Mouse (Mus musculus) stomach, embryonic 16.5 days (tissue): ENCODE data around the gene Plcd1. TPM values are rescaled to one million over a fixed set of nuclear protein-coding genes. Genes with fewer than 3 reads are reported as not detected.

Experiments
- ATAC-seq: fragments of 200-750 bp; cut with Nextera tagmentation; 2 replicates; pipeline ENCODE4 v1.8.0; 2017; ENCODE audit warnings: moderate number of reproducible peaks, moderate TSS enrichment; ENCODE audit not compliant: insufficient read depth, low FRiP score
- H3K27ac ChIP-seq: fragments of 300-500 bp; sonication (generic); 2 replicates; pipeline ENCODE4 v1.5.1; 2014; ENCODE audit warnings: low read length
- H3K27me3 ChIP-seq: fragments of 300-500 bp; sonication (generic); 2 replicates; pipeline ENCODE4 v1.6.1; 2014; ENCODE audit warnings: low read length, control low read depth, mixed read lengths; ENCODE audit not compliant: control insufficient read depth, insufficient read depth
- H3K36me3 ChIP-seq: fragments of 300-500 bp; sonication (generic); 2 replicates; pipeline ENCODE4 v1.6.1; 2014; ENCODE audit warnings: low read length; ENCODE audit not compliant: control insufficient read depth, insufficient read depth
- H3K4me1 ChIP-seq: fragments of 300-500 bp; sonication (generic); 2 replicates; pipeline ENCODE4 v1.6.1; 2014; ENCODE audit warnings: low read length, control low read depth, mixed read lengths; ENCODE audit not compliant: control insufficient read depth, insufficient read depth
- H3K4me2 ChIP-seq: fragments of 300-500 bp; sonication (generic); 2 replicates; pipeline ENCODE4 v1.6.1; 2014; ENCODE audit warnings: low read depth, low read length, mixed read lengths
- H3K4me3 ChIP-seq: fragments of 300-500 bp; sonication (generic); replicated peaks from 2 replicates; pipeline ENCODE4 v1.5.1; 2014; ENCODE audit warnings: mild to moderate bottlenecking, low read length
- H3K9ac ChIP-seq: fragments of 300-500 bp; sonication (generic); 2 replicates; pipeline ENCODE4 v1.6.1; 2014; ENCODE audit warnings: low read length
- H3K9me3 ChIP-seq: fragments of 300-500 bp; sonication (generic); replicated peaks from 2 replicates; pipeline ENCODE4 v1.6.1; 2016; ENCODE audit warnings: low read length, control low read depth; ENCODE audit not compliant: control insufficient read depth
- WGBS: fragments of 180-500 bp; shearing (Covaris S2); extraction: QIAGEN DNeasy Blood & Tissue Kit; methylation state at CpG from one replicate; pipeline ENCODE4 v1.1.7; 2014; 5-methylcytosine and 5-hydroxymethylcytosine counted together
- polyA plus RNA-seq: library from polyadenylated mRNA; unstranded; fragments of >200 nt; fragmentation: Nextera tagmentation; extraction: Ambion mirVana; gene quantifications from 2 replicates; pipeline ENCODE4 v1.2.1, GENCODE M21; 2015

Plcd1 gene
- polyA plus RNA-seq, 1 experiment from 2014 or later: 75.9 TPM

- Histone ChIP-seq H3K9me3 (no peaks in the 10 kb centered on the region), H3K27ac (no peak overlapping the region), H3K36me3 (peaks cover 4% of the 10 kb centered on the region; the same call in 1 of the 2 replicates), H3K4me2 (no peak overlapping the region), H3K27me3 (no peaks in the 10 kb centered on the region), H3K4me1 (no peaks in the 10 kb centered on the region; the same call in 1 of the 2 replicates), H3K4me3 (no peak overlapping the region), H3K9ac (no peak overlapping the region)
- ATAC-seq: peak; percentile 11; the same call in 1 of the 2 replicates
- 4% methylated on average over 6 of the region's 6 CpGs for WGBS
Observed at GRCm38 (mm10) chr9:119067601-119068000, 25.7 kb downstream of the Plcd1 start.

GRCm38 (mm10) chr9:119064296-119064695 is 29.0 kb downstream of the Plcd1 start:
- Histone ChIP-seq H3K9ac (0 out of 2 replicates have a peak overlapping the region, but pooled peaks have one; percentile 8), H3K36me3 (no peaks in the 10 kb centered on the region), H3K9me3 (no peaks in the 10 kb centered on the region), H3K4me1 (no peaks in the 10 kb centered on the region; the same call in 1 of the 2 replicates), H3K4me2 (no peak overlapping the region), H3K4me3 (no peak overlapping the region), H3K27ac (no peak overlapping the region), H3K27me3 (no peaks in the 10 kb centered on the region)
- WGBS: 64% methylated on average over 4 of the region's 4 CpGs
- no peak for ATAC-seq

GRCm38 (mm10) chr9:119063036-119063644 is 30.2 kb downstream of the Plcd1 start:
- 35% methylated on average over 19 of the region's 19 CpGs for WGBS
- H3K9me3 ChIP-seq: no peaks in the 10 kb centered on the region
- H3K27me3 ChIP-seq: no peaks in the 10 kb centered on the region
- H3K36me3 ChIP-seq: no peaks in the 10 kb centered on the region
- no peak overlapping the region; the same call in 1 of the 2 replicates for H3K4me3 ChIP-seq
- H3K4me1 ChIP-seq: no peaks in the 10 kb centered on the region; the same call in 1 of the 2 replicates
- H3K9ac ChIP-seq: no peak overlapping the region
- H3K4me2 ChIP-seq: no peak overlapping the region
- ATAC-seq: no peak
- H3K27ac ChIP-seq: no peak overlapping the region

GRCm38 (mm10) chr9:119060701-119061100 is 32.6 kb downstream of the Plcd1 start:
- ATAC-seq: no peak
- WGBS: 86% methylated on average over 10 of the region's 10 CpGs
- H3K4me3 ChIP-seq: no peak overlapping the region
- H3K4me2 ChIP-seq: no peak overlapping the region
- H3K9ac ChIP-seq: no peak overlapping the region
- H3K9me3 ChIP-seq: no peaks in the 10 kb centered on the region
- no peaks in the 10 kb centered on the region for H3K36me3 ChIP-seq
- H3K4me1 ChIP-seq: no peaks in the 10 kb centered on the region
- H3K27ac ChIP-seq: no peak overlapping the region
- no peaks in the 10 kb centered on the region for H3K27me3 ChIP-seq

- no peaks in the 10 kb centered on the region for H3K9me3 ChIP-seq
- peaks cover 11% of the 10 kb centered on the region; the same call in 1 of the 2 replicates for H3K4me1 ChIP-seq
- WGBS: 83% methylated on average over 7 of the region's 7 CpGs
- H3K36me3 ChIP-seq: no peaks in the 10 kb centered on the region
- no peaks in the 10 kb centered on the region for H3K27me3 ChIP-seq
- H3K4me2 ChIP-seq: no peak overlapping the region
- H3K4me3 ChIP-seq: no peak overlapping the region
- no peak for ATAC-seq
- no peak overlapping the region for H3K9ac ChIP-seq
- no peak overlapping the region for H3K27ac ChIP-seq
Observed at GRCm38 (mm10) chr9:119058245-119058644, 35.1 kb downstream of the Plcd1 start.

GRCm38 (mm10) chr9:119055336-119055735 is 38.0 kb downstream of the Plcd1 start:
- Histone ChIP-seq H3K4me2 (no peak overlapping the region), H3K9ac (no peak overlapping the region), H3K36me3 (no peaks in the 10 kb centered on the region), H3K4me3 (no peak overlapping the region), H3K27ac (no peak overlapping the region), H3K27me3 (no peaks in the 10 kb centered on the region), H3K9me3 (no peaks in the 10 kb centered on the region), H3K4me1 (peaks cover 25% of the 10 kb centered on the region)
- no peak for ATAC-seq
- 70% methylated on average over 4 of the region's 4 CpGs for WGBS

GRCm38 (mm10) chr9:119053964-119054576 is 39.2 kb downstream of the Plcd1 start:
- no peaks in the 10 kb centered on the region for H3K36me3 ChIP-seq
- H3K9me3 ChIP-seq: no peaks in the 10 kb centered on the region
- H3K4me3 ChIP-seq: peak overlapping the region; percentile 56
- peaks cover 25% of the 10 kb centered on the region for H3K4me1 ChIP-seq
- ATAC-seq: peak; percentile 46; the same call in 1 of the 2 replicates
- H3K27ac ChIP-seq: peak overlapping the region; percentile 61
- peak overlapping the region; percentile 56 for H3K4me2 ChIP-seq
- peak overlapping the region; percentile 73; the same call in 1 of the 2 replicates for H3K9ac ChIP-seq
- no peaks in the 10 kb centered on the region for H3K27me3 ChIP-seq
- WGBS: 58% methylated on average over 9 of the region's 9 CpGs

GRCm38 (mm10) chr9:119052154-119052944 is 41.0 kb downstream of the Plcd1 start, which contains the start of gene Vill:
Gene Vill, plus strand, starts transcription at chr9:119052778.
- peak; percentile 93 for ATAC-seq
- peak within 1 kb of the TSS; percentile 56 for H3K4me3 ChIP-seq
- peak within 1 kb of the TSS; percentile 56 for H3K4me2 ChIP-seq
- H3K27me3 ChIP-seq: no peaks in the 10 kb centered on the region
- H3K27ac ChIP-seq: peak within 1 kb of the TSS; percentile 75
- 12% methylated on average over 22 of the region's 22 CpGs for WGBS
- H3K4me1 ChIP-seq: peaks cover 27% of the 10 kb centered on the region
- H3K36me3 ChIP-seq: no peaks in the 10 kb centered on the region
- H3K9me3 ChIP-seq: no peaks in the 10 kb centered on the region
- peak within 1 kb of the TSS; percentile 73 for H3K9ac ChIP-seq

GRCm38 (mm10) chr9:119051158-119051557 is 42.1 kb downstream of the Plcd1 start:
- Histone ChIP-seq H3K4me3 (no peak overlapping the region), H3K4me2 (no peak overlapping the region), H3K27me3 (no peaks in the 10 kb centered on the region), H3K36me3 (no peaks in the 10 kb centered on the region), H3K27ac (no peak overlapping the region), H3K9me3 (no peaks in the 10 kb centered on the region), H3K9ac (no peak overlapping the region), H3K4me1 (peaks cover 27% of the 10 kb centered on the region)
- ATAC-seq: no peak
- 67% methylated on average over 2 of the region's 2 CpGs for WGBS
